Mouse (Mus musculus) B cell, adult 62 days (primary cell): ENCODE data around the gene Amz2. TPM values are rescaled to one million over a fixed set of nuclear protein-coding genes. Genes with fewer than 3 reads are reported as not detected.

Experiments used
- total RNA-seq: library from RNA; stranded (reverse); gene quantifications from 4 replicates; pipeline ENCODE4 v1.2.4, GENCODE M21; 2023

Gene Amz2
- 28.5 to 30.9 TPM (median 29.0 TPM) in 4 replicates for total RNA-seq

GRCm38 (mm10) chr11:109425392-109426271 is at the start of gene Amz2:
Gene Amz2, plus strand, starts transcription at chr11:109425946.

GRCm38 (mm10) chr11:109413617-109414016 is 12.1 kb upstream of the Amz2 start, which contains the start of gene 9930022D16Rik:
Gene 9930022D16Rik, plus strand, starts transcription at chr11:109413917.

GRCm38 (mm10) chr11:109473171-109474085 is 47.7 kb downstream of the Amz2 start, which contains the start of the genes Arsg and Slc16a6:
Gene Arsg, plus strand, starts transcription at chr11:109473374.
Gene Slc16a6, minus strand, starts transcription at chr11:109473598.

Other genes starting within 250 kb of the Amz2 start
- gene Rgs9, start 127.8 kb upstream of the Amz2 start, total RNA-seq: 0.20 to 0.94 TPM (median 0.54 TPM) in 4 replicates
- 154 to 171 TPM (median 168 TPM) in 4 replicates for gene Gna13, start 63.1 kb upstream of the Amz2 start, total RNA-seq
- 0.91 to 1.3 TPM (median 1.1 TPM) in 4 replicates for gene 9930022D16Rik, start 12.0 kb upstream of the Amz2 start, total RNA-seq
- gene Arsg, start 47.4 kb downstream of the Amz2 start, total RNA-seq: 2.8 to 6.2 TPM (median 4.5 TPM) in 4 replicates
- gene Slc16a6, start 47.7 kb downstream of the Amz2 start, total RNA-seq: 106 to 118 TPM (median 113 TPM) in 4 replicates
- 1.4 to 2.5 TPM (median 2.1 TPM) in 4 replicates for gene Wipi1, start 186.0 kb downstream of the Amz2 start, total RNA-seq
- 297 to 308 TPM (median 302 TPM) in 4 replicates for gene Prkar1a, start 223.5 kb downstream of the Amz2 start, total RNA-seq